Mouse (Mus musculus): ENCODE measurements at regions not wholly inside any gene's neighbourhood (a gene's known extent, or its start where the extent isn't known, plus 50 kb on each side); places are given as distances from the start of the nearest gene placed in this dataset.

GRCm38 (mm10) chr6:98499721-98500120 lies 157.2 kb upstream of the Gm765 start:
- Histone ChIP-seq H3K79me2 (replicated peaks; ENCODE audit: control insufficient read depth, extremely low read depth, insufficient read depth, poor library complexity, severe bottlenecking) (no peaks in the 10 kb centered on the region), H3K36me3 (replicated peaks in 1 of 2; ENCODE audit: control insufficient read depth in 1 of 2, insufficient read depth in 1 of 2, low read length in 1 of 2) (no peaks in the 10 kb centered on the region), H3K4me3 (replicated peaks in 1 of 3; ENCODE audit: low read depth in 2 of 3, low read length in 2 of 3, poor library complexity in 1 of 3) (no peak overlapping the region), H3K27ac (ENCODE audit: insufficient read depth, low read depth) (no peak overlapping the region), H3K4me2 (ENCODE audit: insufficient read depth, low read depth, poor library complexity, severe bottlenecking) (no peak overlapping the region), H3K27me3 (replicated peaks) (no peaks in the 10 kb centered on the region), H3K9ac (ENCODE audit: insufficient read depth, low read depth) (no peak overlapping the region), H3K9me3 (replicated peaks; ENCODE audit: low read length) (no peaks in the 10 kb centered on the region), H3K4me1 (ENCODE audit: control insufficient read depth in 1 of 2, insufficient read depth in 2 of 2) (no peaks in the 10 kb centered on the region)
- DNase-seq (ENCODE audit: extremely low read depth) = no peak
- dilution Hi-C loops (cut with MboI; ENCODE audit: extremely low pct_ligation_motif_present, extremely low pct_unique_long_range_greater_than_20kb, low sequenced_read_pairs) (no loop called here), in situ Hi-C loops (cut with MboI; ENCODE audit: low pct_ligation_motif_present, low pct_unique_long_range_greater_than_20kb, low sequenced_read_pairs) (loop anchor here (25.0 kb wide), 1 partner anchor 1088 kb away; no protein-coding TSS in a partner anchor)
- peak; percentile 93 for TF ChIP-seq MAFK (IDR thresholded peaks at IDR 0.05; ENCODE audit: insufficient replicate concordance, low read length)
- no peak for TF ChIP-seq ZC3H11A (IDR thresholded peaks at IDR 0.05; ENCODE audit: low read depth, low read length)
- no peak for TF ChIP-seq POLR2A (IDR thresholded peaks at IDR 0.05; ENCODE audit: low read depth, low read length)
- no peak for TF ChIP-seq SIN3A (IDR thresholded peaks at IDR 0.05; ENCODE audit: low read length)

- Histone ChIP-seq H3K27me3 (replicated peaks) (no peaks in the 10 kb centered on the region), H3K9me3 (replicated peaks; ENCODE audit: low read length) (no peaks in the 10 kb centered on the region), H3K4me2 (ENCODE audit: insufficient read depth, low read depth, poor library complexity, severe bottlenecking) (no peak overlapping the region), H3K9ac (ENCODE audit: insufficient read depth, low read depth) (no peak overlapping the region), H3K4me1 (ENCODE audit: control insufficient read depth in 1 of 2, insufficient read depth in 2 of 2) (no peaks in the 10 kb centered on the region), H3K27ac (ENCODE audit: insufficient read depth, low read depth) (no peak overlapping the region), H3K79me2 (replicated peaks; ENCODE audit: control insufficient read depth, extremely low read depth, insufficient read depth, poor library complexity, severe bottlenecking) (no peaks in the 10 kb centered on the region), H3K36me3 (replicated peaks in 1 of 2; ENCODE audit: control insufficient read depth in 1 of 2, insufficient read depth in 1 of 2, low read length in 1 of 2) (no peaks in the 10 kb centered on the region), H3K4me3 (replicated peaks in 1 of 3; ENCODE audit: low read depth in 2 of 3, low read length in 2 of 3, poor library complexity in 1 of 3) (no peak overlapping the region)
- dilution Hi-C loops (cut with MboI; ENCODE audit: extremely low pct_ligation_motif_present, extremely low pct_unique_long_range_greater_than_20kb, low sequenced_read_pairs) = no loop called here
- in situ Hi-C loops (cut with MboI; ENCODE audit: low pct_ligation_motif_present, low pct_unique_long_range_greater_than_20kb, low sequenced_read_pairs) = no loop called here
- TF ChIP-seq MAFK (IDR thresholded peaks at IDR 0.05; ENCODE audit: insufficient replicate concordance, low read length) (no peak), IRF4 (IDR thresholded peaks at IDR 0.05; ENCODE audit: low read depth, low read length) (no peak), ELF1 (IDR thresholded peaks at IDR 0.05; ENCODE audit: low read depth, low read length) (no peak), SIN3A (IDR thresholded peaks at IDR 0.05; ENCODE audit: low read length) (no peak), E2F4 (IDR thresholded peaks at IDR 0.05; ENCODE audit: insufficient replicate concordance, low read depth, low read length) (no peak), ZKSCAN1 (IDR thresholded peaks at IDR 0.05; ENCODE audit: borderline replicate concordance, low read depth, low read length) (no peak), HCFC1 (IDR thresholded peaks at IDR 0.05; ENCODE audit: low read depth, low read length) (no peak), MEF2A (IDR thresholded peaks at IDR 0.05; ENCODE audit: borderline replicate concordance, low read depth, low read length) (no peak), MAZ (IDR thresholded peaks at IDR 0.05; ENCODE audit: low read depth, low read length) (no peak), GABPA (IDR thresholded peaks at IDR 0.05; ENCODE audit: insufficient replicate concordance, low read depth, low read length) (no peak), MXI1 (IDR thresholded peaks at IDR 0.05; ENCODE audit: low read depth, low read length) (no peak), MAX (IDR thresholded peaks at IDR 0.05; ENCODE audit: low read length) (no peak), JUND (conservative IDR thresholded peaks at IDR 0.05; ENCODE audit: low read depth, low read length) (no peak), JUN (IDR thresholded peaks at IDR 0.05; ENCODE audit: insufficient read depth, low read depth, low read length) (no peak), MYC (IDR thresholded peaks at IDR 0.05; ENCODE audit: low read depth, low read length) (no peak), NELFE (IDR thresholded peaks at IDR 0.05; ENCODE audit: low read depth, low read length) (no peak), SMC3 (IDR thresholded peaks at IDR 0.05; ENCODE audit: low read depth, low read length) (no peak), USF1 (IDR thresholded peaks at IDR 0.05; ENCODE audit: low read depth, low read length) (no peak)
- DNase-seq (ENCODE audit: extremely low read depth) = no peak
These were observed 144.1 kb upstream of the Gm765 start for GRCm38 (mm10) chr6:98486626-98487025.

Measured in CH12.LX (cell line).